Mouse (Mus musculus) CH12.LX (cell line): ENCODE measurements around the gene Dcaf10. TPM values are rescaled to one million over a fixed set of nuclear protein-coding genes. Genes with fewer than 3 reads are reported as not detected.

ENCODE experiments used
- DNase-seq: peaks from one replicate; pipeline ENCODE4 v3.0.0-alpha.2; 2013; ENCODE audit errors: extremely low read depth
- H3K27ac ChIP-seq: 2 replicates; pipeline ENCODE4 v1.5.1; 2012; ENCODE audit warnings: low read depth, mild to moderate bottlenecking, control low read depth, moderate library complexity; ENCODE audit not compliant: insufficient read depth
- H3K27me3 ChIP-seq: replicated peaks from 2 replicates; pipeline ENCODE3; 2012; ENCODE audit warnings: inconsistent platforms
- H3K36me3 ChIP-seq, 2 experiments: replicated peaks in 1 of 2; 2 replicates each; pipeline versions ENCODE3 to v1.6.1; 2012; ENCODE audit warnings: inconsistent platforms in 1 of 2, low read length in 1 of 2, mild to moderate bottlenecking in 1 of 2, mixed read lengths in 1 of 2, moderate library complexity in 1 of 2; ENCODE audit not compliant: control insufficient read depth in 1 of 2, insufficient read depth in 1 of 2
- H3K4me1 ChIP-seq, 2 experiments: 2 replicates each; pipeline ENCODE4 v1.6.1; 2012; ENCODE audit warnings: inconsistent platforms in 1 of 2, moderate library complexity in 1 of 2; ENCODE audit not compliant: insufficient read depth in 2 of 2, control insufficient read depth in 1 of 2
- H3K4me2 ChIP-seq: 2 replicates; pipeline ENCODE4 v1.6.1; 2012; ENCODE audit warnings: low read depth, mild to moderate bottlenecking, control low read depth; ENCODE audit not compliant: poor library complexity, insufficient read depth, severe bottlenecking
- H3K4me3 ChIP-seq, 3 experiments: fragments of 150-350 bp in 1 of 3; sonication (generic) in 1 of 3; replicated peaks in 1 of 3; 2 replicates each; pipeline versions ENCODE3 to v1.5.1; 2011 to 2012; ENCODE audit warnings: low read depth in 2 of 3, low read length in 2 of 3, mild to moderate bottlenecking in 2 of 3, moderate library complexity in 2 of 3, control low read depth in 1 of 3, improper control_type of control experiment in 1 of 3, inconsistent platforms in 1 of 3, mixed read lengths in 1 of 3; ENCODE audit not compliant: poor library complexity in 1 of 3
- H3K79me2 ChIP-seq: replicated peaks from 2 replicates; pipeline ENCODE4 v1.6.1; 2012; ENCODE audit warnings: mild to moderate bottlenecking, moderate library complexity; ENCODE audit not compliant: control insufficient read depth, poor library complexity, insufficient read depth, severe bottlenecking; ENCODE audit errors: extremely low read depth
- H3K9ac ChIP-seq: 2 replicates; pipeline ENCODE4 v1.6.1; 2012; ENCODE audit warnings: low read depth, mild to moderate bottlenecking, control low read depth, moderate library complexity; ENCODE audit not compliant: insufficient read depth
- H3K9me3 ChIP-seq: replicated peaks from 2 replicates; pipeline ENCODE3; 2012; ENCODE audit warnings: low read length, inconsistent platforms, mixed read lengths
- BHLHE40 ChIP-seq: IDR thresholded peaks from 2 replicates; pipeline ENCODE4 v1.6.1; 2011; ENCODE audit warnings: mild to moderate bottlenecking, low read depth, low read length, improper control_type of control experiment
- CHD1 ChIP-seq: IDR thresholded peaks from 2 replicates; pipeline ENCODE4 v1.6.1; 2012; ENCODE audit warnings: low read depth, low read length, improper control_type of control experiment, inconsistent platforms
- CHD2 ChIP-seq: IDR thresholded peaks from 2 replicates; pipeline ENCODE4 v1.6.1; 2011; ENCODE audit warnings: low read length, improper control_type of control experiment
- E2F4 ChIP-seq: IDR thresholded peaks from 2 replicates; pipeline ENCODE4 v1.6.1; 2011; ENCODE audit warnings: low read depth, low read length, improper control_type of control experiment; ENCODE audit not compliant: insufficient replicate concordance
- GABPA ChIP-seq: IDR thresholded peaks from 2 replicates; pipeline ENCODE4 v1.6.1; 2012; ENCODE audit warnings: low read depth, low read length, improper control_type of control experiment, inconsistent platforms; ENCODE audit not compliant: insufficient replicate concordance
- JUN ChIP-seq: IDR thresholded peaks from 2 replicates; pipeline ENCODE4 v1.6.1; 2011; ENCODE audit warnings: low read depth, mild to moderate bottlenecking, low read length, improper control_type of control experiment, moderate library complexity; ENCODE audit not compliant: insufficient read depth
- JUND ChIP-seq: conservative IDR thresholded peaks from 2 replicates; pipeline ENCODE4 v1.6.1; 2011; ENCODE audit warnings: low read depth, low read length, improper control_type of control experiment
- KAT2A ChIP-seq: IDR thresholded peaks from 2 replicates; pipeline ENCODE4 v1.6.1; 2012; ENCODE audit warnings: low read length, improper control_type of control experiment, inconsistent platforms; ENCODE audit not compliant: insufficient replicate concordance
- MAFK ChIP-seq: IDR thresholded peaks from 2 replicates; pipeline ENCODE4 v1.6.1; 2011; ENCODE audit warnings: low read length, improper control_type of control experiment; ENCODE audit not compliant: insufficient replicate concordance
- MAX ChIP-seq: IDR thresholded peaks from 2 replicates; pipeline ENCODE4 v1.6.1; 2011; ENCODE audit warnings: low read length, improper control_type of control experiment
- MYC ChIP-seq: IDR thresholded peaks from 2 replicates; pipeline ENCODE4 v1.6.1; 2011; ENCODE audit warnings: low read depth, mild to moderate bottlenecking, improper control_type of control experiment, low read length
- NELFE ChIP-seq: IDR thresholded peaks from 2 replicates; pipeline ENCODE4 v1.6.1; 2011; ENCODE audit warnings: low read depth, low read length, improper control_type of control experiment
- NRF1 ChIP-seq: IDR thresholded peaks from 2 replicates; pipeline ENCODE4 v1.6.1; 2014; ENCODE audit warnings: low read depth, mild to moderate bottlenecking, inconsistent platforms, low read length, improper control_type of control experiment, moderate library complexity
- POLR2A ChIP-seq: IDR thresholded peaks from 2 replicates; pipeline ENCODE4 v1.6.1; 2011; ENCODE audit warnings: low read depth, mild to moderate bottlenecking, improper control_type of control experiment, low read length
- RCOR1 ChIP-seq: conservative IDR thresholded peaks from 2 replicates; pipeline ENCODE4 v1.6.1; 2012; ENCODE audit warnings: low read depth, mild to moderate bottlenecking, inconsistent platforms, low read length, improper control_type of control experiment
- SIN3A ChIP-seq: IDR thresholded peaks from 2 replicates; pipeline ENCODE4 v1.6.1; 2012; ENCODE audit warnings: low read length, improper control_type of control experiment, inconsistent platforms
- SMC3 ChIP-seq: IDR thresholded peaks from 2 replicates; pipeline ENCODE4 v1.6.1; 2011; ENCODE audit warnings: low read depth, low read length, improper control_type of control experiment
- TBP ChIP-seq: conservative IDR thresholded peaks from 2 replicates; pipeline ENCODE4 v1.6.1; 2011; ENCODE audit warnings: low read depth, low read length, improper control_type of control experiment
- UBTF ChIP-seq: IDR thresholded peaks from 2 replicates; pipeline ENCODE4 v1.6.1; 2012; ENCODE audit warnings: low read depth, mild to moderate bottlenecking, inconsistent platforms, low read length, improper control_type of control experiment, moderate library complexity
- USF2 ChIP-seq: conservative IDR thresholded peaks from 2 replicates; pipeline ENCODE4 v1.6.1; 2011; ENCODE audit warnings: low read depth, low read length, improper control_type of control experiment
- ZKSCAN1 ChIP-seq: IDR thresholded peaks from 2 replicates; pipeline ENCODE4 v1.6.1; 2012; ENCODE audit warnings: low read depth, inconsistent platforms, low read length, improper control_type of control experiment, borderline replicate concordance
- ZNF384 ChIP-seq: IDR thresholded peaks from 2 replicates; pipeline ENCODE4 v1.6.1; 2012; ENCODE audit warnings: low read depth, low read length, improper control_type of control experiment, inconsistent platforms
- dilution Hi-C: fragments of 300-500 bp; cut with MboI; formaldehyde crosslinking; loops from 2 replicates; pipeline ENCODE4 v1.14.3; 2020; ENCODE audit warnings: low sequenced_read_pairs; ENCODE audit not compliant: extremely low pct_unique_long_range_greater_than_20kb, extremely low pct_ligation_motif_present
- in situ Hi-C: fragments of 300-500 bp; cut with MboI; formaldehyde crosslinking; loops from 3 replicates; pipeline ENCODE4 v1.14.3; 2019; ENCODE audit warnings: low sequenced_read_pairs, low pct_ligation_motif_present, low pct_unique_long_range_greater_than_20kb, mixed read lengths
- polyA plus RNA-seq: library from polyadenylated mRNA; unstranded; fragments of >175 nt; gene quantifications from 2 replicates; pipeline ENCODE4 v1.2.1, GENCODE M21; 2012; ENCODE audit warnings: low read depth; ENCODE audit not compliant: insufficient read length
- total RNA-seq, 2 experiments: library from RNA; depleted of rRNA; stranded (reverse); fragments of 300-350 nt in 1 of 2; fragments of >200 nt in 1 of 2; gene quantifications; 2 replicates each; pipeline ENCODE4 v1.2.3; 2012 to 2014

Gene Dcaf10
- total and polyA plus RNA-seq, 3 experiments: 6.8 to 11.6 (median 11.1) TPM

- H3K4me3 ChIP-seq: no peak overlapping the region
- H3K27ac ChIP-seq: peak overlapping the region; percentile 50; the same call in 1 of the 2 replicates
- in situ Hi-C loops: loop anchor here (10.0 kb wide), 1 partner anchor 299 kb away; the partner anchor contains the start of gene Tomm5
- TF ChIP-seq POLR2A (no peak), GABPA (no peak), MAX (no peak), JUND (no peak), MYC (no peak), SIN3A (no peak)
- peaks cover 37 to 52% of the 10 kb centered on the region in 2 experiments for H3K36me3 ChIP-seq
- H3K79me2 ChIP-seq: peaks cover 44% of the 10 kb centered on the region
- dilution Hi-C loops: no loop called here
- no peak overlapping the region for H3K9ac ChIP-seq
- no peaks in the 10 kb centered on the region for H3K9me3 ChIP-seq
- H3K4me1 ChIP-seq: peaks cover 21 to 57% of the 10 kb centered on the region in 2 experiments
- no peak for DNase-seq
- no peaks in the 10 kb centered on the region for H3K27me3 ChIP-seq
- H3K4me2 ChIP-seq: peak overlapping the region; percentile 27; the same call in 1 of the 2 replicates
Observed at GRCm38 (mm10) chr4:45404086-45404485, 62.2 kb downstream of the Dcaf10 start.

GRCm38 (mm10) chr4:45405315-45405714 is 63.4 kb downstream of the Dcaf10 start:
- dilution Hi-C loops: no loop called here
- Histone ChIP-seq H3K9ac (no peak overlapping the region), H3K36me3 (peaks cover 25 to 40% of the 10 kb centered on the region in 2 experiments)

GRCm38 (mm10) chr4:45406397-45406796 is 64.5 kb downstream of the Dcaf10 start:
- no peak overlapping the region for H3K27ac ChIP-seq
- no peak for DNase-seq
- H3K9ac ChIP-seq: no peak overlapping the region
- TF ChIP-seq TBP (no peak), JUN (no peak), KAT2A (no peak), MAFK (no peak), CHD1 (no peak), USF2 (no peak), CHD2 (no peak), UBTF (no peak), RCOR1 (no peak), E2F4 (no peak), JUND (no peak), ZNF384 (no peak), MYC (no peak)
- TF ChIP-seq, all 38 proteins: peak for 0
- dilution Hi-C loops: no loop called here
- Histone ChIP-seq H3K36me3 (peaks cover 23 to 33% of the 10 kb centered on the region in 2 experiments), H3K27me3 (no peaks in the 10 kb centered on the region), H3K4me2 (0 out of 2 replicates have a peak overlapping the region, but pooled peaks have one; percentile 93), H3K4me1 (peaks cover 21 to 62% of the 10 kb centered on the region in 2 experiments), H3K79me2 (peaks cover 39% of the 10 kb centered on the region), H3K9me3 (no peaks in the 10 kb centered on the region), H3K4me3 (no peak overlapping the region)
- in situ Hi-C loops: loop anchor here (10.0 kb wide), 1 partner anchor 302 kb away; the partner anchor contains the start of gene Tomm5

More at GRCm38 (mm10) chr4:45405315-45405714, 63.4 kb downstream of the Dcaf10 start:
- no peaks in the 10 kb centered on the region for H3K27me3 ChIP-seq
- in situ Hi-C loops: loop anchor here (10.0 kb wide), 1 partner anchor 301 kb away; the partner anchor contains the start of gene Tomm5
- no peak overlapping the region for H3K27ac ChIP-seq
- H3K9me3 ChIP-seq: no peaks in the 10 kb centered on the region
- DNase-seq: no peak
- no peak overlapping the region for H3K4me3 ChIP-seq
- TF ChIP-seq MAFK: no peak
- no peak for TF ChIP-seq MAX
- no peak for TF ChIP-seq NRF1
- TF ChIP-seq USF2: no peak
- TF ChIP-seq E2F4: no peak
- no peak for TF ChIP-seq ZKSCAN1
- TF ChIP-seq BHLHE40: no peak
- no peak for TF ChIP-seq NELFE
- no peak for TF ChIP-seq SMC3
- TF ChIP-seq CHD1: no peak
- no peak overlapping the region for H3K4me2 ChIP-seq
- H3K79me2 ChIP-seq: peaks cover 42% of the 10 kb centered on the region
- H3K4me1 ChIP-seq: peaks cover 21 to 66% of the 10 kb centered on the region in 2 experiments
